Mouse (Mus musculus) MEL-GATA-1-ER (cell line): ENCODE measurements around the gene Katnb1.

Experiments
- DNase-seq: peaks from one replicate; pipeline ENCODE4 v3.0.0-alpha.2; 2012; ENCODE audit warnings: low read depth; ENCODE audit errors: extremely low read depth

Katnb1 gene

DNA sequence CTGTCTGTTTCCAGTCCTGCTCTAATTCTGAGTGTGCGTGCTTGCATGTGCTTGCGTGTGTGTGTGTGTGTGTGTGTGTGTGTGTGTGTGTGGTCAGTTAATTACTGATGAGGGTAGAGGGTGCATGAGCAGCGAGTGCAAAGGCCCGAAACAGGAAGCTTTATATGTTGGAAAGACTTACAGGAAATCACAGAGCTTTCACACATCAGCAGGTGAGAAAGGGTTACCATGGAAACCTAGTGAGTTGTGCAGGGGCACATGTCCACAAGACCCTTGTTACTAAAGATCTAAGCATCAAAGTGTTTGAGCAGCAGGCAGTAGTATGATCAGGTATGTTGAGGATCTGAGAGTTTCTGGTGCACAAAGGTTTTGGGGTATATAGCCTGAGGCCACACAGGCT is 3.3 kb downstream of the Katnb1 start:
- DNase-seq = no peak

DNA sequence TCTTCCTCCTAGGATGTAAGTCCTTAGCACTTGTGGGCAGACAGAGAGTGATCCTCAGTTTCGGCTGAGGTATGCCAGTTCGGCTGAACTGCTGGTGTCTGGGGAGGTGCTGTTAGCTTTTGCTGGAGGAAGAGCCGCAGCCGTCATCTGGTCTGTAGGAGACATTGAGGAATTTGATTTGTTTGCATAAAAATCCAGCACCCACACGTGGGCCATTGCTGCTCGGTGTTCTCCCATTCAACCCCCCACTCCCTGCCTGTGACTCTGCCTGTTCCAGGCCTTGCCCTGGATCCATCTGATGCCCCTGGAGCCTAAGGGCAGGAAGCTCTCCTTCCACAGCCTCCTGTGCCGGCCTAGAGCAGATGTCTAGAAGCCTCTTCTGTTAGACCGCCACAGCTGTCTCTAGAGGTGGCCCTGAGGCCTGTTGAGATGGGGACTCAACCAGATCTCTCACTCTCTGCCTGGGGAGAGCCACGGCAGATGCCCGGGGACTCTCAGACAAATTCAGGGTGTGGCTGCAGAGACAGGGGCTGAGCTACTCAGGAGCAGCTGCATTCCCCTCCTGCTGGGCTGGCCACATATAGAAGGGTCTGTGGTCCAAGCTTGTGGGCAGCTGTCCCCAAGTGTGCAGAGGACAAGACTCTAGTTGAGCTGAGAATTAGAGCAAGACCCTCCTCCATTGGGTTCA is 3.9 kb downstream of the Katnb1 start:
- no peak for DNase-seq

DNA sequence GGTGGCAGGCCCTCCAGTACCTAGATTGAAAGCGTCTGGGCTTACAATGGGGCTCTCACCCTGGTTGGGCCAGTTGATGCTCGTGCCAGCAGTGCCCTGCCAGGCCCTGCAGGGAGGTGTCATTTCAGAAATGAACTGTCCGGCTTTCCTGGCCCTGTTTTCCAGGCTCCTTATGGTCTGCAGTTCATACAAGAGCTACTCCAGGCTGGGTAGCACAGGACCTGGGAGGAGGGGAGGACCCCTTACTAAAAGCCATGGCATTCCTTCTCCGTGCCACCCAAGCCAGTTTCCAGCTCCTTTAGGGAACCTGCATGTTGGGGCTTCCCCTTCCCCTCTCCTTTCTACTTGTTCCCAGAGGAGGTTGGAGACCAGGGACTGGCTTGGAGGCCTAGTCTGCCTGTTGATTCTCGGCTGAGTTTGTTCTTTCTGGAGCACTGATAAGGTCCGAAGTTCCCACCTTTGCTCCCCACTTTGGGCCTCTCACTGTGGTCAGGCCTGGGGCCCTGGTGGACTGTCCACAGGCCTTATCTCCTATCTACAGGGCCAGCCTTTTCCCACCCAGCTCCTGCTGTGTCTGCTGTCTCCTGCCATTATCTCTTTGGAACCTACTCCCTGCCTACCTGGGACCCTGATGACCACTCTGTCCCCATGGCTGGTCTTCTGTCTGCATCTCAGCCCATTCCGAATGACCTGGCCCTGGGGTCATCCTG is 4.6 kb downstream of the Katnb1 start:
- no peak for DNase-seq

DNA sequence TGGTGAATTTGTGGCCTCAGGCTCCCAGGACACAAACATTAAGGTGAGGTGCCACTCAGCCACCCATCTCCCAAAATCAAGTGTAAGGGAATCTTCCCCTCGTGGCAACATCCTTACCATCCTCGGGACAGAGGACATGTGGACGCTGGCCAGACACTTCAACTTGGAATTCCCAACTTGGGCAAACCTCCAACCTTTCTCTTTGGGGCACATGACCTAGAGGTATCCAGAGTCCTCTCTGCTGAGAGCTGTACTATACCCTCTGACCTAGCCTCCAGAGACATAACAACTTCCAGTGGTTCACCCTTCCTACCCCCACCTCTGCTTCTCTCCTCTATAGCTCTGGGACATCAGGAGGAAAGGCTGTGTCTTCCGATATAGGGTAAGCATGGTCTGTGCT is 12.6 kb downstream of the Katnb1 start:
- no peak for DNase-seq

DNA sequence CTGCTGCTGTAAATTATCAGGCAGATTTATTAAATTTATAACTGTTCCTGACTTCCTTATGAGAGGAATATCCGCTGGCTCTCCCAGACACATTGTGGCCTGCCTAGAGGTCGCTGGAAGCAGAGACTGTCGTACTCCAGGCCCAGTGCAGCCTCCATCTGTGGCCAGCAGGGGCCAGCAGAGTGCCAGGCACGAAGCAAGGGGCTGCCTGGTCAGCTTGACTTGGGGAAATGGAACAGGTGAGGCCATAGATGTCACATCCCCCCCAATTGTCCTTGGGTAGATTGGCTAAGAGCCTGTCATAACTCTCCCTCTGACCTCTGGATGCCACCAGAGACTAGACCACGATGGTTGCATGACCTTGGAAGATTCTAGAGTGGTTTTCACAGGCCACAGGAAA is 18.0 kb downstream of the Katnb1 start:
- DNase-seq = no peak

DNA sequence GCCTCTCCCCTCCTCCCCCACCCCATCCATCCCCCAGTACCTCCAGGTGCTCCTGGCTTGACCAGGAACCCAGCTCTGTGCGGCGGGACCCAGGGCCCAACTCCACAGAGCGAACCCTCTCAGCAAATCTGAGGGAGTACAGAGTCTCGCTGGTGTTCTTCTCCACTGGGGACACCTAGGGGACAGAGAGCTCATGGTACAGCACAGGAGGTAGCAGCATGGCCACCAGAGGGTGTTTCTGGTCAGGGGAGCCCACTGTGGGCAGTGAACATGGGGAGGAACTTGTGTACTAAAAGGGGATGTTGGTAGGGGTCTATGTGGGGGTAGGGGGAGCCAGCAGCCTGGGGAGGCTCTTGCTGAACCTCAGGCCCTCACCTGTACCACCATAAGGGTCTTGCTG is 21.0 kb downstream of the Katnb1 start:
- DNase-seq = no peak

DNA sequence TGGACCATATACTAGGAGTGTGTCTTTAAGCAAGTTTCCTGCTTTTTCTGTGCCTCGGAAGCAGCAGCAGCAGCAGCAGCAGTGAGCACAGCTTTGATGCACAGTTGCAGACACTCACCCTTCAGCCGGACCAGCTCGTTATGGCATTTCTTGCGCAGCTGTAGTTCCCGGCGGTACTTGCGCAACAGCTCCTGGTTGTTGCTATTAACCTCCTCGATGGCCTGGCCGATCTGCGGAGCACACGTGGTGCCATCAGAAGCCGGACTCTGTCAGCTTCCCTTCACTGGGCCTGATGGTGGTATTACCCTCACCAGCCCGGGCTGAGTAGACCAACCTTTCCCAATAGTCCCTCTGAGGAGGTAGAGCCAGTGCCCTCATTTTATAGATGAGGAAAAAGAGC is 26.3 kb downstream of the Katnb1 start:
- no peak for DNase-seq

DNA sequence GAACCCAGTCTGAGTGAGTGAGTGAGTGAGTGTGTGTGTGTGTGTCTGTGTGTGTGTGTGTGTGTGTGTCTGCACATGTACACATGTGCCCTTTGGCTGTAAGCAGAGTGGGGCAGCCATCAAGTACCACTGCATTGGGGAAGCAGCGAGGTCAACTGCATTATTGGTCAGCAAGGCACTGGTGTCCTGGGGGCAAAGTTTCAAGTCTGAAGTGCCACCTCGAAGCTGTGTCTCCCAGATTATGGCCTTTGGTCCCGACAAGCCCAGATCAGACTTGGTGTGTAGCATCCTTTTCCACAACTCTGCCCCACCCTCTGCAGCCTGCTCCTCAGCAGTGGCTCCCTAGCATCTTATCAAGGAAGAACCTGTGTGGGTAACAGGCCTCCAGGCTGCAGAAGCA is 31.6 kb downstream of the Katnb1 start:
- DNase-seq = no peak

DNA sequence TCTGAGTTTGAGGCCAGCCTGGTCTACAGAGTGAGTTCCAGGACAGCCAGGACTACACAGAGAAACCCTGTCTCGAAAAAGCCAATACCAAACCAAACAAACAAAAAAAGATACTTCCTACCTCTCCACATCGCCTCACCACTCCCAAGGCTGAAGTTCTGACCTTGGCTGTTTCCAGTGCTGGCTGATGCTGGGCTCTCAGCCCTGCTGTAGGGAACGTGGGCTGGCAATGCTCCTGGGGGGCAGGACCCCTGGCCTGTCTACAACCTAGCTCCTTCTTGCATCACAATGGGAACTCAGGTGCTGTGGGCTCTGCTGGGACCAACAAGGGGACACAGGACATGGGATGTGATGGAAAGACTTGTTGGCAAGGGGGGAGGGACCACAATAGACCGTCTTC is 32.1 kb downstream of the Katnb1 start:
- no peak for DNase-seq

DNA sequence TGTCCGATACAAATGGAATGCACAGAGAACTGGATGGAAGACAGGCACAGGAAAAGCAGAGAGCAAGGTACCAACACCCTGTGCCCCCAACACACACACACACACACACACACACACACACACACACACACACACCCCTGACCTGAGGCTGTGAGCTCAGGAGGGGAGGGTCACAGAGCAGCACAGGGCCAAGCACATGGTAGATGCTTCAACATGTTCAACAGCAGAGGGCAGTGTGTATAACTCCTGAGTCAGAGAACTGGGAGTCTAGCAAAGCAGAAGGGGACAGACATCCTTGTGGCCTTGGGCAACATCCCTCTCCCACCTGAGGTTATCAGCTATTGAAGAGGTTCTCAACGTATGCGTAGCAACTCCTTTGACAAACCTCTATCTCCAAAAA is 32.8 kb downstream of the Katnb1 start:
- peak; percentile 20 for DNase-seq

DNA sequence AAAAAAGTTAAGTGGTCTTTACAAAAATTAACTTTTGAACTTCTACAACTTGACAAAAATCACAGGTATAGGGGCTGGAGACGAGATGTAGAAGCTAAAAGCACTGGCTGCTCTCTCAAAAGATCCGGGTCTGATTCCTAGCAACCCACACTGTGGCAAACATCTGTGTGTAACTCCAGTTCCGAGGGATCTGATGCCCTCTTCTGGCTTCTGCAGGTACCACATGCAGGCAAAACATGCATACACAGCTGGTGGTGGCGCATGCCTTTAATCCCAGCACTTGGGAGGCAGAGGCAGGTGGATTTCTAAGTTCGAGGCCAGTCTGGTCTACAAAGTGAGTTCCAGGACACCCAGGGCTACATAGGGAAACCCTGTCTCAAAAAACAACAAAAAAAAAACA is 42.5 kb downstream of the Katnb1 start:
- DNase-seq = no peak

DNA sequence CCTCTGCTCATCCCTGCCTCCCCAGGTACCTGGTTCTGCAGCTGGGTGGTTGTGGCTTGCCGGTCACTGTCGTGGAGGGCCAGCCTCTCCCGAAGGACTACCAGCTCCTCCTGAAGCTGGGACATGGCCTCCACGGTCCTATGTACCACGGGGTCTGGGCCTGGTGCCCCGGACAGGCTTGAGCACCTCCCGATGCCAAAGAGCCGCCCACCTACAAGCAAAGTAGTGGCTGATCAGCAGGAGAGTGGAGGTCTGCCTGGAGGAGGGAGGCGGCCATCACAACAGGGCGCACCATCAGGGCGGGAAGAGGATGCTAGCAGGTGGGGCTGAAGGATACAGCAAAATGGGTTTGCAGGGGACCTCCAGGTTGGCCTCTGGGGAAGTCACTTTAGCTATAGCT is 45.5 kb downstream of the Katnb1 start:
- DNase-seq = no peak

DNA sequence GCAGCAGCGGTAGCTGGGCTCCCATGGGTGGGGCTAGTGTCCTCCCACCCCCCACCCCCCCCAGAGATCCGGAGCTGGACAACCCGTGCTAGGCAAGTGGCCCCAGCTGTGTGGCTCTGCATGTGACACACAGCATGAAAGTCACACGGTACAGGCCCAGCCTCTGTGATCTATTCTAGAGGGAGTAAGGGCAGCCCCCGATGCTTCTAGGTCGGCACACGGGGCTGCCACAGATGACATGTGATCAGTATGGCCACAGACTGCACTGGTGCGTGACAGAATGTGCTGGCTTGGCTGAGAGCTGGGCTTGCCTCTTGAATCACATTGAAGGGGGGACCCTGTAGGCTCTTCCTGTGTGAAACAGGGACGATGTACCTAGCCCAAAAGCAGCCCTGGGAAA is 46.7 kb downstream of the Katnb1 start:
- no peak for DNase-seq

DNA sequence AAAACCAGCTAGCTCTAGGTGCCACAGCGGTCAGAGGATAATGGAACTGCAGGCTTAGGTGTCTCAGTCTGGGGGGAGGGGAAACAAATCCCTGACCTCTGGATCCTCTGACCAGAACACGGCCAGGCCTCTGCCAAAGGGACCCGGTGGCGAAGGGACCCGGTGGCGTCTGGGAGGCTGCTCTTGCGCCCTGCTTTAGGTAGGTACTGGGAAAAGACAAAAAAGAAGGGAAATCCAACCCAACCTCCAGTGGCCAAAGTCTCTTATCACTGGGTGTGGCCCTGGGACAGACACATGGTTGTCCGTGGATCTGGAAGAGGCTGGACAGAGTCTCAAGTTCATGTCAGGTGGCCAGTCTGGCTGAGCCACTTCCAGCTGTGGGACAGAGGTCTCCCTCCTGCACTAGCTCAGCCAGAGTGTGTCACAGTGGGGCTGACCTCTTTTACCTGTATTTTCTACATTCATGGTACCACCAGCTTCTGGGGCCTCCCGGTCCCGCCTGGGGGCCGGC is 47.8 kb downstream of the Katnb1 start:
- DNase-seq = no peak

DNA sequence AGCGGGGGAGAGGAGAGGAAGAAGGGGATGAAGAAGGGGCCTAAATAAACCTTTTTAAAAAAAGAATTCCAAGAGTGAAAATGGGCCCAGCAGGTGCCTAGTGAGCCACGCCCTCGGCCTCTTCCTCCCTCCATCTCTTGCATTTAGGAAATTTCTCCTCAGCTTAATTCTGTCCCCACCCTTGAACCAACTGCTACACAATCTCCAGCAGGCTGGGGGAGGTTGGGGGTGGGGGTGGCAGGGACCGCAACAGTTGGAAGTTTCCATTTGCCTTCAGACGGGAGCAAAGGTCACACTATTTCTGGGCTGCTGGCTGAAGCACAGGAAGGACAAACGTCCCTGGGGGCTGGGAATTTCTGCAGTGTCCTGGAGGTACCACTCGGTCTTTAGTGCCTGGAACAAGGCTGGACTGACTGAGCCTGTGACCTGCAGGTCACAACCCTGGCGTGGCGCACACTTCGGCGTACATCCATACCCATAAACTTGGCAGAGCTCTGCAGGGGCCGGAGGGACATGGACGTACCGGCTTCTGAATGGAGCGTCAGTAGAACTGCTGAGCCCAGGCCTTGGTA is 50.1 kb downstream of the Katnb1 start:
- DNase-seq = no peak

DNA sequence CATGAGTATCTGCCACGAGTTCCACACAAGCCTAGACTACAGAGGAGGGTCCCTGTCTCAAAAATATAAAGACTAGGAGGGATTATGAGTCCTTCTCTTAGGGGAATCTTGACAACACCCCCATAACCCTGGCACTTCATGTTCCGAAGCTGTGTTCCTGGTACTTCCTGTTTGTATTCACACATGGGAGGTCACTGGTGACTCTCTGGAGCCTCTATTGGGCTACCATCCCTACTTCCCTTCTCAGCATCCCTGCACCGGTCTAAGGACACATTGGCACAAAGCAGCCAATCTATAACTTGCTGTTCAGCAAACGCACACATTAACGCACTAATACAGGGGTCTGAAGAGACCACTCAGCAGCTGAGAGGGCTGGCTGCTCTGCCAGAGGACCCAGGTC is 51.0 kb downstream of the Katnb1 start:
- DNase-seq = no peak

DNA sequence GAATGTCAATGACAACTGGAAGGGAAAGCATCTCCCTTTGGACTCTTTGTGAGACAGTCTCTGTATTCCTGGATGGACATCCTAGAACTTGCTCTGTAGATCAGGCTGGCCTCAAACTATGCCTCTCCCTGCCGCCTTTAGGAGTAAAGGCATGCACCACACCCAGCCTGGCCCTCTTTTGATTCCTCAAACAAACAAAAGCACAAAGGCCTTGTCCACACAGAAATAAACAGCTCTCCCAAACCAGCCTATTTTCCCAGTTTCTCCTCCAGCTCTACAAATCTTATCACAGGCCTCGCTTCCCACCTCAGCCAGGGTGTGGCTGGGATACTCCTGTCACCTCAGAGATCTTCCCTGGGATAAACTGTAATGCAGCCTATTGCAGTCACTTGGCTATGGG is 53.2 kb downstream of the Katnb1 start:
- no peak for DNase-seq

DNA sequence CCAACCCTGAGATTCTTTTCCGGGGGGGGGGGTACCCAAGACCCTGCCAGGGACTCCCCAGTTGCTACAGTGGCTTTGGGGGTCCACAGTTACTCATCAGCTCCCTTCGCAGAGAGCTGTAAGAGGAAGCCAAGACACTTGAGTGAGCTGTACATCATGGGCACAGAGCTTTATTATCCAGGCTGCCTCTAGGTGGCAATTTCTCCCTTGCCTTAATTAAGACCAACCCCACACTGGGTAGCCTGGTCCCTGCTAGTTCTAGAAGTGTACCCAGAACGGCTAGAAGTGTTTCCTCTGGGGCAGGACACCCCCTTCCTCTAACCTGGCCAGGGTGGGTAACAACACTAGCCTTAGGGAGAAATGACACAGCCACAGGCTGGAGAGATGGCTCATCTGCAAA is 54.3 kb downstream of the Katnb1 start:
- no peak for DNase-seq

DNA sequence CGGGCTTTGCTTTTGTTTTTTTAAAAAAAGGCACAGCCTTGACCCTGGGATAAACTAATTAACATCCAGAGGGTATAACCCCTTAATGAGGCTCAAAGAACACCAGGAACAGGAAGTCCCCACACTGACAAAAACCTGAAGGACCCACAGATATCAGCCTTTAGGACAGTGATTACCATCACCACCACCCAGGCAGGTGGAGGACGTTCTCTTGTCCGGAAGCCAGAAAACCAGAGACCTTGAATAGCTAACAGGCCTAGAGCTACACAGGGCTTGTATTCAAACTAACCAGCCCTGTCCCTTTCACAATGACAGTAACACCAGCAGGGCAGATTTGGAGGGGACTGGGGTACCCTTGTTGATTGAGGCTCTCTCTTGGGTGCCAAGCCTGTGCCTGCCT is 55.2 kb downstream of the Katnb1 start:
- no peak for DNase-seq

DNA sequence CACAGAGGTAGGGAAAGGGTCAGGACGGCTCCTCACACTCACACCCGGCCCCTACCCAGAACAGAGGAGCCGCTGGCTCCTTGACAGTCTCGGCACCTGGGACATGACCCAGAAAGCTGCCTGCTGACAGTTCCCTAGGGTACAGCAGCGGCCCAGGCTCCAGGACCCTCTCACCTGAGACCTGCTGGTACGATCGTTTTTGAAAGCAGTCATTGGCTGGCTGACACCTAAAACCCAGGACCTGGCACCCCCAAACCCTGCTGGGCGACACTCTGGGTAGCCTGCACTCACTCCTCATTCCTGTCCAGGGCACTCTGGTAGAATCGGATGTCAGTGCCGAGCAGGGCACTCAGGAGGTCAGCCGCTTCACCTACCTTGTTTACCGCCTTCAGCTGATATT is 56.2 kb downstream of the Katnb1 start:
- DNase-seq = no peak

DNA sequence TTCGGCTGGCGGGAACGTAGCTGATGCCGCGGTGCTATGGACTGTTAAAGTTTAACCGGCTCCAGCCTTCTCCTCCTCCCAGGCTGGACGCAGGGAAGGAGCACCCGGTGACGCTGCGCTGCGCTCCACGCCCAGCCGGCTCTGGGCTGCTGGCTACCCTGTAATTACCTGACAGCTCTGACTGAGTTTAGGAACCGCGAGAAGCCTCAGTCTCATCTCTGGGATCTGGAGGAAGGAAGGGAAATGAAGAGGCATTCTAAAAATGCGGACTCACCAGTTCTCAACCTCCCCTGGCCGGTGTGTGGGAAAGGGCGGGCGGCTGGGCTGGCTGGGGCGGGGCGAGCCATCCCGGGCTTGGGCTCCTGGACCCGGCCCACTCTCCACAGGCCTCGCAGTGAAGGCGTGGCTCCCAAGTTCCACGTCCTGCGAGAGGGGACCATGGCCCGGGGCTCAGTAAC is 56.7 kb downstream of the Katnb1 start:
- no peak for DNase-seq

DNA sequence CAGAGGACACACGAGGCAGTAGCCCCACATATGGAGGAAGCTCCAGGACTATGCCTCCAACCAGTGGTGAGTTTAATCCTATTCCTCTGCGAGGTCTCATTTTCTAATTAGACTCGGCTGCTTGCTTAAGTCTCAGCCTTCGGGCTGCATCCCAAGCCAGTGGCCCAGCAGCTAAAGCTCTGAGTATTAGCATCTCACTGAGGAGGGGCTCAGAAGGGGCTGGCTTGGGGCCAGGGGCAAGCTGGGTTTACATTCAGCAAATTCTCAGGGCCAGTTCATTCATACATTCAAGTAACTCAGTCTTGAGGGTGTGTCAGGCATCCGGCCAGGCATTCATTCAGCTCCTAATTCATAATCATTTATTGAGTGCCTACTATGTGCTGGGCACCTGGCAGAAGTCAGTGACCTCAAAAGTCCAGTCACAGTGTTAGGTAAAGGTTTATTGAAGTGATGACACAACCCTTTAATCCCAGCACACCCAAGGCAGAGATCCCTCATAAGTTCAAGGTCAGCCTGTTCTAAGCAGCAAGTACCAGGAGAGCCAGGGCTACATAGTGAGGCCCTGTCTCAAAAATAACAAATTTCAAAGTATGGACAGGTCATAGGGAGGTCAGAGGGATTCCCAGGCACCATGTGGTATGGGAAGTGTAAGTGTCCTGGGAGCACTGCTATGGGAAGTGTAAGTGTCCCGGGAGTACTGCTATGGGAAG is 57.5 kb downstream of the Katnb1 start:
- DNase-seq = no peak
